Mouse (Mus musculus): Measurements from ENCODE around the gene Slc25a26. TPM values are rescaled to one million over a fixed set of nuclear protein-coding genes. Genes with fewer than 3 reads are reported as not detected.

The Slc25a26 gene
- polyA plus RNA-seq, 1 experiment, result 4.6 TPM

DNA sequence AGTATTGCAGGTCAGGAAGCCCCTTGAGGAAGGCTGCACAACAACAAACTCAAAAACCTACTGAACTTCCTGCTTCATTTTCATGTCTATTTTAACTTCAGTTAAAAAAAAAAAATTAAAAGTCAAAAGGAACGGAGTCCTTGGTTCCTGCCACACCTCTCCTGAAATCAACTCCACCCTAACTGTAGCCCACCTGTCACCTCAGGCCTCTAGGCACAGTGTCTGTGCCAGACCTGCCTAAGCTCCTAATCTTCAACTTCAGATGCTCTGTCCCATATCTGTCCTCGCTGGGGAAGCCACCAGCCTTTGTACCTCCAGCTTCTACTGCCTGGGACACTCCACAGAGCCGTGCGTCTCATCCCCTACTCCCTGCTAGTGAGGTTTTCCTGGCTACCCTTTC, 134.1 kb downstream of the Slc25a26 start:
- Histone ChIP-seq H3ac (ENCODE audit: control insufficient read depth, insufficient read length, low read depth) (no peak overlapping the region), H3K4me3 (ENCODE audit: insufficient read depth, poor library complexity, severe bottlenecking) (no peak overlapping the region), H3K79me2 (ENCODE audit: control insufficient read depth, insufficient read depth) (peaks cover 19% of the 10 kb centered on the region)

DNA sequence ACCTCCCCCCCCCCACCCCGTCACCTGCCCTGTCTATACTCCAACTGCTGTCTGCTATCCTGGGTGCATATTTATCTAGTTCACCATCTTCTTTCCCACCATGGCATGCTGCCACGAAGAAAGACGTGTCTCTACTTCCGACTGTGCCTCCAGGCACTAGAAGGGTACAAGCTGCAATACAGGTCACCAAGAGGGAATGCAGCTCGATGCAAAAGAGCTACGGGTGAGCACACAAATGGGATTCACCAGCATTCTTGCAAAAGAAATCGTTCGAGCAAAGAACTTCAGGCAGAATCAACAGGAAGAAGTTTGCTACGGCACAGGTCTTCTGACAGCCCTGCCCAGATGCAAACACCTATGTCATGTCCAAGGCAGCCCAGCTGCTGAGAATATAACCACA, 134.6 kb downstream of the Slc25a26 start:
- H3K4me3 ChIP-seq (ENCODE audit: insufficient read depth, poor library complexity, severe bottlenecking), result no peak overlapping the region
- H3K36me3 ChIP-seq (ENCODE audit: control insufficient read depth, insufficient read depth), result peaks cover 4% of the 10 kb centered on the region
- peaks cover 2% of the 10 kb centered on the region for H3K79me3 ChIP-seq (ENCODE audit: low read depth)
- H3K27me3 ChIP-seq (ENCODE audit: control insufficient read depth, insufficient read depth, insufficient read length), result no peaks in the 10 kb centered on the region
- H3ac ChIP-seq (ENCODE audit: control insufficient read depth, insufficient read length, low read depth), result no peak overlapping the region
- no peak for TF ChIP-seq CEBPB (IDR thresholded peaks at IDR 0.05; ENCODE audit: low read depth)
- TF ChIP-seq USF1 (IDR thresholded peaks at IDR 0.05; ENCODE audit: low read depth), result no peak
- no peak for TF ChIP-seq MYOD1 (IDR thresholded peaks at IDR 0.05; ENCODE audit: control insufficient read depth, insufficient read length, low read depth)
- TF ChIP-seq MYOG (IDR thresholded peaks at IDR 0.05; ENCODE audit: control insufficient read depth, extremely low read depth, insufficient read length), result no peak
- no peak for TF ChIP-seq FOSL1 (IDR thresholded peaks at IDR 0.05; ENCODE audit: insufficient read depth, low read length, poor library complexity, severe bottlenecking)
- TF ChIP-seq CTCF (IDR thresholded peaks at IDR 0.05; ENCODE audit: control insufficient read depth, insufficient read depth, insufficient read length), result no peak
- TF ChIP-seq MAX (IDR thresholded peaks at IDR 0.05), result no peak
- H3K79me2 ChIP-seq (ENCODE audit: control insufficient read depth, insufficient read depth), result peaks cover 19% of the 10 kb centered on the region

More for the DNA sequence above, 134.1 kb downstream of the Slc25a26 start:
- TF ChIP-seq MYOD1 (IDR thresholded peaks at IDR 0.05; ENCODE audit: control insufficient read depth, insufficient read length, low read depth) (no peak), FOSL1 (IDR thresholded peaks at IDR 0.05; ENCODE audit: insufficient read depth, low read length, poor library complexity, severe bottlenecking) (no peak), USF1 (IDR thresholded peaks at IDR 0.05; ENCODE audit: low read depth) (no peak), CEBPB (IDR thresholded peaks at IDR 0.05; ENCODE audit: low read depth) (no peak), CTCF (IDR thresholded peaks at IDR 0.05; ENCODE audit: control insufficient read depth, insufficient read depth, insufficient read length) (no peak), MAX (IDR thresholded peaks at IDR 0.05) (no peak), MYOG (IDR thresholded peaks at IDR 0.05; ENCODE audit: control insufficient read depth, extremely low read depth, insufficient read length) (no peak)
- Histone ChIP-seq H3K79me3 (ENCODE audit: low read depth) (peaks cover 2% of the 10 kb centered on the region), H3K27me3 (ENCODE audit: control insufficient read depth, insufficient read depth, insufficient read length) (no peaks in the 10 kb centered on the region), H3K36me3 (ENCODE audit: control insufficient read depth, insufficient read depth) (peaks cover 6% of the 10 kb centered on the region)

DNA sequence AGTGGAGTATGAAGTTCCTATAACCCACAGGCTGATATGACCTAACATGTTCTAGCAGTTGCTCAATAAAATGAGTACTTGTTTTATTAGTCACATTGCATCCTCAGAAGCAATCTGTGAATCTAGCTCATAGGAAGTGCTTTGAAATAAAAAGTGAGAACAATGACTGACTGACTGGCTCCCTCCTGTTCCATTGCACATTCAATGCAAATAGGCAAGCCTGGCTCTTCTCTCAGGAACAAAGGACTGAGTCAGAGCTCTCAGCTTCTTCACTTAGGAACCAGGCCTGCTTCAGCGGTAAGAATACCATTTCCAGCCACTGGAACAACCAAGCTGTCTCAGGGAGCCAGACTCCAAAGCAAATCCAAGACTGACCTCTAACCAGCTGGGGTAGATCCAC, 135.2 kb downstream of the Slc25a26 start:
- Histone ChIP-seq H3K79me3 (ENCODE audit: low read depth) (peaks cover 2% of the 10 kb centered on the region), H3K36me3 (ENCODE audit: control insufficient read depth, insufficient read depth) (no peaks in the 10 kb centered on the region), H3K27me3 (ENCODE audit: control insufficient read depth, insufficient read depth, insufficient read length) (no peaks in the 10 kb centered on the region), H3K4me3 (ENCODE audit: insufficient read depth, poor library complexity, severe bottlenecking) (no peak overlapping the region), H3K79me2 (ENCODE audit: control insufficient read depth, insufficient read depth) (peaks cover 19% of the 10 kb centered on the region), H3ac (ENCODE audit: control insufficient read depth, insufficient read length, low read depth) (no peak overlapping the region)
- TF ChIP-seq CTCF (IDR thresholded peaks at IDR 0.05; ENCODE audit: control insufficient read depth, insufficient read depth, insufficient read length) (no peak), MAX (IDR thresholded peaks at IDR 0.05) (no peak), CEBPB (IDR thresholded peaks at IDR 0.05; ENCODE audit: low read depth) (peak; percentile 22)

DNA sequence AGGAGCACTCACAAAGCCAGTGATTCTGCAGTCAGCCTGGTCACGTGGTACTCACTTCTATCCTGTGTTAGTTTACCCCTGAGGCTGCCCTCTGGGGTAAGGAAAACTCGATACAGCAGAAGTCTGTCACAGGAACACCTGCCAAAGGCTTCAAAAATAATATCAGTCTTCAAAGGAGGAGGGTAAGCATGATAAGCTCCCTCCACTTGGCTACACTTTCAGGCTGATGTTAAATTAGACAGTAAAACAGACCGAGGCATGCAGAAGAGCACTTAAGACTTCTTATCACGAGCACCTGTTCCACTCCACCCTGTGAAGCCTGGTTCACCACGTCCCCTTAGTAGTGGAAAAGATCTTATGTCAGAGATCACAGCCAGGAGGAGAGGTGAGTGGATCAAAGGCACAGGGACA, 136.9 kb downstream of the Slc25a26 start:
- TF ChIP-seq MYOD1 (IDR thresholded peaks at IDR 0.05; ENCODE audit: control insufficient read depth, insufficient read length, low read depth) (peak; percentile 19), CTCF (IDR thresholded peaks at IDR 0.05; ENCODE audit: control insufficient read depth, insufficient read depth, insufficient read length) (no peak)
- Histone ChIP-seq H3K79me3 (ENCODE audit: low read depth) (peaks cover 2% of the 10 kb centered on the region), H3K4me3 (ENCODE audit: insufficient read depth, poor library complexity, severe bottlenecking) (no peak overlapping the region), H3K27me3 (ENCODE audit: control insufficient read depth, insufficient read depth, insufficient read length) (no peaks in the 10 kb centered on the region), H3K79me2 (ENCODE audit: control insufficient read depth, insufficient read depth) (peaks cover 33% of the 10 kb centered on the region), H3ac (ENCODE audit: control insufficient read depth, insufficient read length, low read depth) (no peak overlapping the region), H3K36me3 (ENCODE audit: control insufficient read depth, insufficient read depth) (no peaks in the 10 kb centered on the region)

DNA sequence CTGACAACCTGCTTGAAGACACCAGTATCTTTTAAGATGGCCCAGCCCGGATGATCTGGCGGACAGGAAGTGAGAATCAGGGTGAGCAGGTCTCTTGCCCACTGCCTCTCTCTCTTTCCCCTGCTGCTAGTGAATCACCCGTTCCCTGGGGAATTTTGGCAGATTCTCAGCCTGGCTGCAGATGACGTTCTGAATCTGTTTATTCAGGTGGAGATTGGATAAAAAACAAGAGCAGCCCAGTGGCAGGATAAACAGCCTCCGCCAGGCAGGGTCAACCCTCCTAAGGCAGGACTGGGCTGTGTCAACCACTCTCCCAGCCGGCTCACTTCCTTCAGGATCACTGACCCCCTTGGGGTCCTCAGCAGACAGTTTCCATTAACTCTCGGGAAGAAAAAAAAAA, 140.2 kb downstream of the Slc25a26 start:
- H3K4me3 ChIP-seq (ENCODE audit: insufficient read depth, poor library complexity, severe bottlenecking), result no peak overlapping the region
- no peaks in the 10 kb centered on the region for H3K27me3 ChIP-seq (ENCODE audit: control insufficient read depth, insufficient read depth, insufficient read length)
- TF ChIP-seq USF1 (IDR thresholded peaks at IDR 0.05; ENCODE audit: low read depth), result no peak
- no peak for TF ChIP-seq MAX (IDR thresholded peaks at IDR 0.05)
- no peak for TF ChIP-seq CEBPB (IDR thresholded peaks at IDR 0.05; ENCODE audit: low read depth)
- TF ChIP-seq FOSL1 (IDR thresholded peaks at IDR 0.05; ENCODE audit: insufficient read depth, low read length, poor library complexity, severe bottlenecking), result peak; percentile 73
- TF ChIP-seq MYOD1 (IDR thresholded peaks at IDR 0.05; ENCODE audit: control insufficient read depth, insufficient read length, low read depth), result peak; percentile 78
- no peak for TF ChIP-seq CTCF (IDR thresholded peaks at IDR 0.05; ENCODE audit: control insufficient read depth, insufficient read depth, insufficient read length)
- no peak for TF ChIP-seq MYOG (IDR thresholded peaks at IDR 0.05; ENCODE audit: control insufficient read depth, extremely low read depth, insufficient read length)
- peaks cover 48% of the 10 kb centered on the region for H3K79me2 ChIP-seq (ENCODE audit: control insufficient read depth, insufficient read depth)
- no peaks in the 10 kb centered on the region for H3K36me3 ChIP-seq (ENCODE audit: control insufficient read depth, insufficient read depth)
- H3K79me3 ChIP-seq (ENCODE audit: low read depth), result peaks cover 1% of the 10 kb centered on the region
- no peak overlapping the region for H3ac ChIP-seq (ENCODE audit: control insufficient read depth, insufficient read length, low read depth)

DNA sequence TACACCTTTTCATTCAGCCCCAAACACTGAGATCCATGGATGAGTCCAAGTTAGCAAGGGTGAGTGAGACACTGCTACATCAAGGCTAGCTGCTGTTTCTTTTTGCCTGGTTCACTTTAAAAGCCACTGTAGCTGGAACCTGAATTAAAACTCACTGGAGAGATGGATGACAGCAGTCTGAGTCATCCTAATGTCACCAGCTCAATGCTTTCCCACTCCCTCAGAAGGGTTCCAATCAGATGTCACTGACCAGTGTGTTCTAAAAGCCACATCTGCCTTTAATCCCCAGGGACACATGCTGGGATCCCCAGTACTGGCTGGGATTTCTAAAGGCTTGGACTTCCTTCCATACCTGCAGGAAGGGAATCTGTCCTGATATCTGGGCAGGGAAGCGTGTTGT, 141.9 kb downstream of the Slc25a26 start:
- H3K4me3 ChIP-seq (ENCODE audit: insufficient read depth, poor library complexity, severe bottlenecking), result no peak overlapping the region
- no peaks in the 10 kb centered on the region for H3K27me3 ChIP-seq (ENCODE audit: control insufficient read depth, insufficient read depth, insufficient read length)
- H3K79me2 ChIP-seq (ENCODE audit: control insufficient read depth, insufficient read depth), result peaks cover 34% of the 10 kb centered on the region
- peaks cover 1% of the 10 kb centered on the region for H3K79me3 ChIP-seq (ENCODE audit: low read depth)
- H3ac ChIP-seq (ENCODE audit: control insufficient read depth, insufficient read length, low read depth), result no peak overlapping the region
- H3K36me3 ChIP-seq (ENCODE audit: control insufficient read depth, insufficient read depth), result no peaks in the 10 kb centered on the region
- TF ChIP-seq FOSL1 (IDR thresholded peaks at IDR 0.05; ENCODE audit: insufficient read depth, low read length, poor library complexity, severe bottlenecking), result peak; percentile 89
- no peak for TF ChIP-seq MYOD1 (IDR thresholded peaks at IDR 0.05; ENCODE audit: control insufficient read depth, insufficient read length, low read depth)
